Mouse (Mus musculus) testis, adult 2 months (tissue): ENCODE measurements around the gene Spred1. TPM values are rescaled to one million over a fixed set of nuclear protein-coding genes. Genes with fewer than 3 reads are reported as not detected.

Experiments
- H3K27ac ChIP-seq: fragments of 200-500 bp; 2 replicates; pipeline ENCODE4 v1.5.1; 2012; ENCODE audit warnings: low read depth, low read length; ENCODE audit not compliant: control insufficient read depth, insufficient read depth
- H3K27me3 ChIP-seq: fragments of 200-500 bp; 2 replicates; pipeline ENCODE4 v1.6.1; 2012; ENCODE audit warnings: mild to moderate bottlenecking, low read length, moderate library complexity; ENCODE audit not compliant: control insufficient read depth, insufficient read depth
- H3K36me3 ChIP-seq: fragments of 200-500 bp; 2 replicates; pipeline ENCODE4 v1.6.1; 2012; ENCODE audit warnings: mild to moderate bottlenecking, low read length; ENCODE audit not compliant: control insufficient read depth, insufficient read depth
- H3K4me1 ChIP-seq: fragments of 200-500 bp; 2 replicates; pipeline ENCODE4 v1.6.1; 2012; ENCODE audit warnings: low read length; ENCODE audit not compliant: control insufficient read depth, insufficient read depth
- H3K4me3 ChIP-seq: fragments of 200-500 bp; 2 replicates; pipeline ENCODE4 v1.5.1; 2012; ENCODE audit warnings: low read depth, mild to moderate bottlenecking, low read length, moderate library complexity, mixed read lengths; ENCODE audit not compliant: control insufficient read depth
- CTCF ChIP-seq: fragments of 200-500 bp; IDR thresholded peaks from 2 replicates; pipeline ENCODE4 v1.5.1; 2012; ENCODE audit warnings: low read depth, mild to moderate bottlenecking, inconsistent platforms, low read length, moderate library complexity; ENCODE audit not compliant: control insufficient read depth, insufficient read depth, insufficient replicate concordance
- POLR2A ChIP-seq: fragments of 200-500 bp; IDR thresholded peaks from 2 replicates; pipeline ENCODE4 v1.6.1; 2012; ENCODE audit warnings: low read depth, mild to moderate bottlenecking, inconsistent platforms, low read length, moderate library complexity; ENCODE audit not compliant: control insufficient read depth
- polyA plus RNA-seq: library from polyadenylated mRNA; depleted of rRNA; stranded (reverse); fragments of >200 nt; gene quantifications from 2 replicates; pipeline ENCODE4 v1.2.3, GENCODE M21; 2012

Spred1 gene
- polyA plus RNA-seq, 1 experiment, result 1.0 TPM

DNA sequence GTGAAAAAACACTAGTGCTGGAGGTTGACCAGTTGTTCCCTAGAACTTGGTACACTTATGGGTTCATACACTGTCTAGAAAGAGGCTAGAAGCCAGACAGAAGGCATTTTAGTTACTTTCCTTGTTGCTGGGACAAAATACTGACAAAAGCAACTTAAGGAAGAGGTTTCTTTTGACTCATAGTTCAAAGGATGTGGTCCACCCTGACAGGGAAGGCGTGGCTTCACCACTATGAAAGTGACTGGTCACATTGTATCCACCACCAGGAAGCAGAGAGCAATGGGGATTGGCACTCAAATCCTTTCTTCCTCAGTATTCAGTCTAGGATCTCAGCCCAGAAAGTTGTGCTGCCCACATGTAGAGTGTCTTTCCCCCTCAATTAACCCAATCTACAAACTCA, 31.7 kb upstream of the Spred1 start:
- Histone ChIP-seq H3K4me3 (no peak overlapping the region), H3K36me3 (no peaks in the 10 kb centered on the region), H3K27me3 (no peaks in the 10 kb centered on the region), H3K4me1 (no peaks in the 10 kb centered on the region), H3K27ac (no peak overlapping the region)
- no peak for TF ChIP-seq CTCF
- TF ChIP-seq POLR2A, result no peak

DNA sequence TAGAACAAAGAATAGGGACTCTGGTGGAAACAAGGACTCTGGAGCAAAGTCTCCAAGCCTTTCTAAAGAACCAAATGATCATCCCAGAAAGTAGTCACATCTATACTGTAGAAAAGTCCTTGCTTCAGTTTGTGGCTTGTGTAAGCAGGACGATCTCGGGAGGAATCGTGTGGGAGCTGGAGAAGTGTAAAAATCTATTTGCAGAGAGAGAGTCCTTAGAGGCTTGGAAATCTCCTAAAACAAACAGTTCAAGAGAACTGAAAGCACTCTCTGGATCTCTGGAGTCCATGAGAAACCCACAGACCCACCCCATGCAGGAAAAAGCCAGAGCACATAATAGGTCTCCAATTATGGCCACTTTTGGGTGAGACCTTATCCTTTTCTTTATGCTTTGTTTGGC, 31.1 kb upstream of the Spred1 start:
- Histone ChIP-seq H3K4me3 (no peak overlapping the region), H3K27ac (no peak overlapping the region), H3K4me1 (no peaks in the 10 kb centered on the region), H3K36me3 (no peaks in the 10 kb centered on the region), H3K27me3 (no peaks in the 10 kb centered on the region)
- TF ChIP-seq CTCF (no peak), POLR2A (no peak)

DNA sequence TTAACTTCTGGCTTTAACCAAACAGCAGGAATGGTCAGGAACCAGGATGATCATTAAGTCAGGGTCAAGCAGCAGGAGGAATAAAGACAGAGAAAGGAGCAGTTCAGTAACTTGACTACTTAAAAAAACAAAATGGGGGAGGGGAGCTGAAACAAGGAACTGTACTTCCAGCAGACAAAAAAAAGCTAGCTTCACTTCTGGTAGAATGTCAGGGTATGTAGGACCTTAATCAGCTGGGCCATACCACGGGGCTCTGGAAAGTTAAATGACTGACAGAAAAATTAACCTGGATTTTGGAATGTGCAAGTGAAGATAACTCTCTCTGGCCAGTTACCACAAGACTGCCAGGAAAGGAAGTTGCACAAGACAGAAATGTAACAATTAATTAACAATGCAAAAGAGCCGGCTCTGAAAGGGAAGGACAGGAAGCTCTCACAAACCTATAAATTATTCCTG, 28.2 kb upstream of the Spred1 start:
- Histone ChIP-seq H3K4me3 (no peak overlapping the region), H3K36me3 (no peaks in the 10 kb centered on the region), H3K27ac (no peak overlapping the region), H3K27me3 (no peaks in the 10 kb centered on the region), H3K4me1 (no peaks in the 10 kb centered on the region)
- TF ChIP-seq CTCF (no peak), POLR2A (no peak)

DNA sequence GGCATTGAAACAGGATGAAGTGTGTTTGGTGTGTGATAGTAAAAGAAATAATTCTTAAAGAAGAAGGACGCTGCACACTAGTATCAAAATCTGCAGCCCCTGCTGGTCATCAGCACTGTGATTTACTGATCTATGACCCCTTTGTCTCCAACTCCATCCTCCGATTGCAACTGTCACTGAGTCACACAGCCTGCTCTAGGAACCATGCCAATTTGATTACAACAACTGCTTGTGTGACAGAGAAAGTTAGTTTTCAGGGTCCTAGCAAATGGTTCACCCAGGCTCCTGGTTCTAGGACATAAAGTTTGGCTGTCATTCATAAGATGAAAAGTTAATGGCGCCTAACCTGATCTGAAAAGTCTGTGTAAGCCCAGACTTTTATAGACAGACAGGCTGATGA, 25.7 kb upstream of the Spred1 start:
- Histone ChIP-seq H3K4me1 (no peaks in the 10 kb centered on the region), H3K4me3 (no peak overlapping the region), H3K36me3 (no peaks in the 10 kb centered on the region), H3K27me3 (no peaks in the 10 kb centered on the region), H3K27ac (no peak overlapping the region)
- TF ChIP-seq CTCF, result no peak
- no peak for TF ChIP-seq POLR2A

DNA sequence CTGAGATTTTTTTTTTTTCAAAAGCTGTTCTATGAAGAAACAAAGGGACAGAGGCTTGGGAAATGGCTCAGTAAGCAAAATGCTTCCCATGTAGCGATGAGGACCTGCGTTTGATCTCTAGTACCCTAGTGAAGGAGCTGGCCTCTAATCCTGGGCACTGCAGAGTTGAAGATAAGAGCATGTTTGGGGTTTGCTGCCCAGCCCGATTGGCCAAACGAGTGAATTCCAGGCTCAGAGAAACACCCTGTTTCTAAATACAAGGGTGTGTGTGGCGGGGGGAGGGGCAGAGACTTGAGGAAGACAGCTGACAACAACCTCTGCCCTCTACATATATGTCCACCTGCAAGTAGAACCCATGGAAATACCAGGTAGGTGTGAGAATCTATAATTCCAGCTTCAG, 23.9 kb upstream of the Spred1 start:
- TF ChIP-seq CTCF (no peak), POLR2A (no peak)
- Histone ChIP-seq H3K4me1 (no peaks in the 10 kb centered on the region), H3K27ac (no peak overlapping the region), H3K27me3 (no peaks in the 10 kb centered on the region), H3K4me3 (no peak overlapping the region), H3K36me3 (no peaks in the 10 kb centered on the region)

DNA sequence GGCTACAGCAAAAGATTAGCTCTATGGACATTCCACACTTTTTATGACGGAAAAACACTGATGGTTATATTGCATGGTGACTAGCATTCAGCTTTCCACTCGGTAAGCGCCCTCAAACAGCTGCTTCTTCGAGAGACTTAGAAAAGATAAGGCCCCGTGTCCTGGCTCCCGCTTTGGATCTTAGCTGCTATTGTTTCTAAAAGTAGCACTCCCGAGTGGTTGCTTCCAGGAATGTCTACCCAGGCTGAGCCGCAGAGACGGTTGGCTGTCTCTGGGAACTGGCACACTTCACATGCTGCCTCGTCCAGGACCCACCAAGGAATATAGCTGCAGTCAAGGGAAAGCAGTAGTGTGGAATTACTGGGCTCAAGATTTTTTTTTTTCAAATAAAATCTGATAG, 21.9 kb upstream of the Spred1 start:
- Histone ChIP-seq H3K27ac (no peak overlapping the region), H3K4me3 (no peak overlapping the region), H3K4me1 (no peaks in the 10 kb centered on the region), H3K27me3 (no peaks in the 10 kb centered on the region), H3K36me3 (no peaks in the 10 kb centered on the region)
- TF ChIP-seq POLR2A, result no peak
- no peak for TF ChIP-seq CTCF

DNA sequence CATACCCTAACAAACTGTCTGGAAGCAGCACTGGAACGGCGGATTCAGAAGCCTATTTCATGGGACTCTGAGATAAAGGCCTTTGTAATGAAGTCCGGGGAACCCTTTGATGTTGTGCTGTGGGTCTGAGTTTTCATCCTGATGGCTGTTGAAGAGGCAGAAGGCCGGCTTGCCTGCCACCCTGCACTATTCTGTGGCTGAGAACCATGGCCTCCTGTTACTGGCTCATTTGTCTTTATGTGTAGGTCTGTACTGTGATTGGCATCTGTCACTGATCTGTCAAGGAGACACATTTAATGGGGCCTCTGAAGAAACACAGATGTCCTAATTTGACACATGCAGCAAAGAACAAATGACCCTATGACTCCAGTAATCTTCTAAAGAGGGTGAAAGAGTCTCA, 17.7 kb upstream of the Spred1 start:
- no peak for TF ChIP-seq CTCF
- TF ChIP-seq POLR2A, result no peak
- no peak overlapping the region for H3K27ac ChIP-seq

DNA sequence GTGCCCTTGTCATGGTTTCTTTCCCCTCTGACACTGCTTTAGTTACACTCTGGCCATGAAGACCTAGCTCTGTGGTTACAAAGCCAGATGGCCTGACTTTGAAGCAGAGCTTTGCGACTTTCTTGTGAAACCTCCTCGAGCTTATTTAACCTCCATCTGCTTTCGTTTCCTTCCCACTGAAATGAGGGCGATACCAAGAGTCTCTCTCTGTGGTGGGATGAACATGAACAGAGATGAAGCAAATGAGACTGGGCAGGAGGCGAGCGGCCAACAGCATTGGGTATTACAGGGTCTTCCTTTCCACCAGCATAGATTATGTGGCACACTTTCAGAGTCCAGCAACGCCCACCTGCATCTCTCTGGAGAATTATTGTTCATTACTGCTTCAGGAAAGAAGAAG, 15.8 kb upstream of the Spred1 start:
- TF ChIP-seq POLR2A (no peak), CTCF (no peak)
- no peaks in the 10 kb centered on the region for H3K36me3 ChIP-seq
- no peak overlapping the region for H3K27ac ChIP-seq

More for the DNA sequence above, 17.7 kb upstream of the Spred1 start:
- H3K36me3 ChIP-seq, result no peaks in the 10 kb centered on the region
- no peak overlapping the region for H3K4me3 ChIP-seq
- H3K4me1 ChIP-seq, result no peaks in the 10 kb centered on the region
- no peaks in the 10 kb centered on the region for H3K27me3 ChIP-seq

More for the DNA sequence above, 15.8 kb upstream of the Spred1 start:
- Histone ChIP-seq H3K27me3 (no peaks in the 10 kb centered on the region), H3K4me1 (no peaks in the 10 kb centered on the region), H3K4me3 (no peak overlapping the region)
